Mouse (Mus musculus) intestine, embryonic 16.5 days (tissue): ENCODE measurements around the gene Gm4301. TPM values are rescaled to one million over a fixed set of nuclear protein-coding genes. Genes with fewer than 3 reads are reported as not detected.
"Not testable (repeated sequence)": the region's sequence is repeated elsewhere in the genome, so short reads cannot be mapped to it uniquely, and the experiment has no call there.

ENCODE experiments used
- ATAC-seq: fragments of 200-750 bp; cut with Nextera tagmentation; 2 replicates; pipeline ENCODE4 v1.8.0; 2017; ENCODE audit warnings: moderate TSS enrichment, moderate library complexity
- H3K27ac ChIP-seq: fragments of 300-500 bp; sonication (generic); 2 replicates; pipeline ENCODE4 v1.5.1; 2014; ENCODE audit warnings: mild to moderate bottlenecking, low read length
- H3K27me3 ChIP-seq: fragments of 300-500 bp; sonication (generic); replicated peaks from 2 replicates; pipeline ENCODE4 v1.6.1; 2014; ENCODE audit warnings: low read length, control low read depth, mixed read lengths; ENCODE audit not compliant: control insufficient read depth, insufficient read depth
- H3K36me3 ChIP-seq: fragments of 300-500 bp; sonication (generic); 2 replicates; pipeline ENCODE4 v1.6.1; 2014; ENCODE audit warnings: low read length, control low read depth; ENCODE audit not compliant: control insufficient read depth, insufficient read depth
- H3K4me1 ChIP-seq: fragments of 300-500 bp; sonication (generic); 2 replicates; pipeline ENCODE4 v1.6.1; 2014; ENCODE audit warnings: low read length, control low read depth, mixed read lengths; ENCODE audit not compliant: control insufficient read depth, insufficient read depth
- H3K4me2 ChIP-seq: fragments of 300-500 bp; sonication (generic); 2 replicates; pipeline ENCODE4 v1.6.1; 2014; ENCODE audit warnings: low read depth, low read length, control low read depth
- H3K4me3 ChIP-seq: fragments of 300-500 bp; sonication (generic); 2 replicates; pipeline ENCODE4 v1.5.1; 2014; ENCODE audit warnings: mild to moderate bottlenecking, low read length
- H3K9ac ChIP-seq: fragments of 300-500 bp; sonication (generic); 2 replicates; pipeline ENCODE4 v1.6.1; 2014; ENCODE audit warnings: low read depth, low read length
- H3K9me3 ChIP-seq: fragments of 300-500 bp; sonication (generic); 2 replicates; pipeline ENCODE4 v1.6.1; 2016; ENCODE audit warnings: low read length, control low read depth; ENCODE audit not compliant: control insufficient read depth
- WGBS: fragments of 180-500 bp; shearing (Covaris S2); extraction: QIAGEN DNeasy Blood & Tissue Kit; methylation state at CpG from one replicate; pipeline ENCODE4 v1.1.7; 2014; 5-methylcytosine and 5-hydroxymethylcytosine counted together
- polyA plus RNA-seq: library from polyadenylated mRNA; unstranded; fragments of >200 nt; fragmentation: Nextera tagmentation; extraction: Ambion mirVana; gene quantifications from 2 replicates; pipeline ENCODE4 v1.2.1, GENCODE M21; 2015

Gm4301 gene
- polyA plus RNA-seq = not detected in 2 replicates

DNA sequence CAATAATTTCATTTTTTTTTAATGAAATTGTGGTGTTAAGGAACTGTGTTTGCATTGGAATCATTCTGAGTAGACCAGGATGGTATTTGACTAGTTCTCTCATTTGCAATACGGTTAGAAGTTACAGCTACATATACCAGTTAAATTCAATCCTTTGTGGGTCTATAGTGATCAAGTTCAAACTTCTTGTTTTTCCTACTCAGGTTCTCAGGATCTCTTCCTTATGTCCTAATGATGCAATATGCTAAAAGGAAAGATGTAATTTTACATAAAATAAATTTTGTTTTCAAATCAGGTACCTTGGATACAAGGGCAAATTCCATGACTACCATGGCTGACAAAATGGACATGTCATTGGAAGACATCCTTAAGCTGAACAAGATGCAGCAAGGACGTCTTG, at the start of gene Gm4301:
Gene Gm4301, plus strand, starts transcription at position 301 of the 400 bp plus-strand sequence.
- H3K4me3 ChIP-seq, H3K36me3 ChIP-seq, ATAC-seq, H3K4me1 ChIP-seq, H3K9me3 ChIP-seq, H3K27me3 ChIP-seq, H3K4me2 ChIP-seq, H3K27ac ChIP-seq, H3K9ac ChIP-seq: not testable (repeated sequence)
- WGBS = no CpG with 5 or more reads among the region's 2 CpGs

DNA sequence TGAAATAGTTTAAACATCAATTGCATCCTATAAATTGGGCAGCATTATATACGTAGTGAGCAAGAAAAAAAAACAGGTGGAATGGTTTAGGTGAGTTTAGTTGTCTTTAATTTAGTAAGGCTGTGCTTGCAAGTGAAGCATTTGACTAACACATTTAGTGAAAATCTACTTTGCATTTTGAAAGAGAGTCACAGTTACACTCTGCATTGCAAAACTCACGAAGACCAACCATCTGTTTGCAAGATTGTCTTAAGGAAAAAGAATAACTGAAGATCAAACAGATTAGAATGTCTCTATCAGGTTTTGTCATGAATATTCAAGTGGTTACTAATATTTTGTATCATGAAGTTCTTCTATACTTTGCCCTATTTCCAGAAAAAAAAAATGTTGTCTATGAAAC, 39.4 kb upstream of the Gm4301 start:
- H3K9me3 ChIP-seq = no peaks in the 10 kb centered on the region
- no peaks in the 10 kb centered on the region for H3K4me1 ChIP-seq
- 83% methylated on average over 2 of the region's 2 CpGs for WGBS
- H3K27ac ChIP-seq = no peak overlapping the region
- no peaks in the 10 kb centered on the region for H3K36me3 ChIP-seq
- H3K4me2 ChIP-seq = no peak overlapping the region
- no peak overlapping the region for H3K9ac ChIP-seq
- no peak for ATAC-seq
- H3K27me3 ChIP-seq = no peaks in the 10 kb centered on the region
- H3K4me3 ChIP-seq = no peak overlapping the region

- H3K4me3 ChIP-seq, H3K27ac ChIP-seq, H3K9ac ChIP-seq, H3K9me3 ChIP-seq, H3K4me1 ChIP-seq, H3K36me3 ChIP-seq, H3K27me3 ChIP-seq, H3K4me2 ChIP-seq, ATAC-seq: not testable (repeated sequence)
Observed at GRCm38 (mm10) chr10:100300106-100300505, 35.4 kb upstream of the Gm4301 start.

GRCm38 (mm10) chr10:100340536-100340935, 5.1 kb downstream of the Gm4301 start, which contains the start of gene Gm4302:
TSS of gene Gm4302 (plus strand) at chr10:100340836.
- not testable (repeated sequence) for H3K36me3 ChIP-seq, H3K4me1 ChIP-seq, H3K9ac ChIP-seq, H3K9me3 ChIP-seq, H3K4me2 ChIP-seq, ATAC-seq, H3K27me3 ChIP-seq, H3K27ac ChIP-seq, H3K4me3 ChIP-seq
- no CpG with 5 or more reads among the region's 3 CpGs for WGBS

DNA sequence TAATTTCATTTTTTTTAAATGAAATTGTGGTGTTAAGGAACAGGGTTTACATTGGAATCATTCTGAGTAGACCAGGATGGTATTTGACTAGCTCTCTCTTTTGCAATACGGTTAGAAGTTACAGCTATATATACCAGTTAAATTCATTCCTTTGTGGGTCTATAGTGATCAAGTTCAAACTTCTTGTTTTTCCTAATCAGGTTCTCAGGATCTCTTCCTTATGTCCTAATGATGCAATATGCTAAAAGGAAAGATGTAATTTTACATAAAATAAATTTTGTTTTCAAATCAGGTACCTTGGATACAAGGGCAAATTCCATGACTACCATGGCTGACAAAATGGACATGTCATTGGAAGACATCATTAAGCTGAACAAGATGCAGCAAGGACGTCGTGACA, 10.2 kb downstream of the Gm4301 start, which contains the start of gene Gm4303:
Gene Gm4303, plus strand, starts transcription at position 301 of the 400 bp plus-strand sequence.
- H3K4me2 ChIP-seq = not testable (repeated sequence)
- WGBS = no CpG with 5 or more reads among the region's 3 CpGs

DNA sequence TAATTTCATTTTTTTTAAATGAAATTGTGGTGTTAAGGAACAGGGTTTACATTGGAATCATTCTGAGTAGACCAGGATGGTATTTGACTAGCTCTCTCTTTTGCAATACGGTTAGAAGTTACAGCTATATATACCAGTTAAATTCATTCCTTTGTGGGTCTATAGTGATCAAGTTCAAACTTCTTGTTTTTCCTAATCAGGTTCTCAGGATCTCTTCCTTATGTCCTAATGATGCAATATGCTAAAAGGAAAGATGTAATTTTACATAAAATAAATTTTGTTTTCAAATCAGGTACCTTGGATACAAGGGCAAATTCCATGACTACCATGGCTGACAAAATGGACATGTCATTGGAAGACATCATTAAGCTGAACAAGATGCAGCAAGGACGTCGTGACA, 15.3 kb downstream of the Gm4301 start, which contains the start of gene Gm4305:
Gene Gm4305, plus strand, starts transcription at position 301 of the 400 bp plus-strand sequence.
- not testable (repeated sequence) for H3K4me1 ChIP-seq, H3K4me3 ChIP-seq, H3K36me3 ChIP-seq, H3K4me2 ChIP-seq, ATAC-seq, H3K27me3 ChIP-seq, H3K27ac ChIP-seq, H3K9me3 ChIP-seq, H3K9ac ChIP-seq
- WGBS = no CpG with 5 or more reads among the region's 3 CpGs

More for the DNA sequence above, 10.2 kb downstream of the Gm4301 start, which contains the start of gene Gm4303:
- not testable (repeated sequence) for H3K36me3 ChIP-seq, H3K27me3 ChIP-seq, H3K9me3 ChIP-seq, H3K27ac ChIP-seq, ATAC-seq, H3K4me1 ChIP-seq, H3K9ac ChIP-seq, H3K4me3 ChIP-seq

DNA sequence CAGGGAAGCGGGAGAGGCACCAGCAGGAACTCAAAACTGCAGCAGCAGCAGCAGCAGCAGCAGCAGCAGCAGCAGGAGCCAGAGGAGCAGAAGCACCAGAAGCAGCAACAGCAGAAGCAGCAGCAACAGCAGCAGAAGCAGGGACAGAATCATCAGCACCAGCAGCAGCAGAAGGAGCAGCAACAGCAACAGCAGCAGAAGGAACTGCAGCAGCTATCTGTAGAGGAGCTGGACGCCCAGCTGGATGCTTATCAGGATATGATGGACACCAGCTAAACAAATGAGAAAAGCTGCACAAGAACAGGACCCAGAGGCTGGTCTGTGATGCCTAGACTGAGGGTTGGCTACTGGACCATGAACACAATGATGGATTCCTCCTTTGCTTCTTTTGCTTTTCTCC, 21.4 kb downstream of the Gm4301 start:
- not testable (repeated sequence) for ATAC-seq

GRCm38 (mm10) chr10:100361038-100361437, 25.6 kb downstream of the Gm4301 start, which contains the start of gene Gm4307:
TSS of gene Gm4307 (plus strand) at chr10:100361338.
- H3K36me3 ChIP-seq, H3K4me1 ChIP-seq, H3K4me2 ChIP-seq, H3K9me3 ChIP-seq, H3K9ac ChIP-seq, H3K27ac ChIP-seq, H3K4me3 ChIP-seq, H3K27me3 ChIP-seq, ATAC-seq: not testable (repeated sequence)
- WGBS = no CpG with 5 or more reads among the region's 3 CpGs

More for the DNA sequence above, 21.4 kb downstream of the Gm4301 start:
- H3K4me2 ChIP-seq, H3K27me3 ChIP-seq, H3K36me3 ChIP-seq, H3K9me3 ChIP-seq, H3K27ac ChIP-seq, H3K9ac ChIP-seq, H3K4me3 ChIP-seq, H3K4me1 ChIP-seq: not testable (repeated sequence)
- 48% methylated on average over 1 of the region's 2 CpGs for WGBS

- not testable (repeated sequence) for H3K9ac ChIP-seq, H3K27ac ChIP-seq, H3K36me3 ChIP-seq, H3K27me3 ChIP-seq, H3K9me3 ChIP-seq, H3K4me2 ChIP-seq, ATAC-seq, H3K4me3 ChIP-seq, H3K4me1 ChIP-seq
- WGBS = no CpG with 5 or more reads among the region's 2 CpGs
Observed at GRCm38 (mm10) chr10:100382460-100382859, 47.0 kb downstream of the Gm4301 start, which contains the start of gene Gm4312. TSS of gene Gm4312 (minus strand) at chr10:100382560.
